Mouse (Mus musculus): Measurements from ENCODE around the gene Rbm15. TPM values are rescaled to one million over a fixed set of nuclear protein-coding genes. Genes with fewer than 3 reads are reported as not detected.

The Rbm15 gene
- polyA plus RNA-seq, 1 experiment from 2014 or later: 6.7 TPM

- H3K9ac ChIP-seq (replicated peaks): peak within 1 kb of the TSS; percentile 88
- WGBS (ENCODE audit: insufficient replicate concordance): 2% methylated on average over 43 of the region's 43 CpGs
- no peaks in the 10 kb centered on the region for H3K9me3 ChIP-seq (ENCODE audit: low read length)
- H3K4me2 ChIP-seq (ENCODE audit: low read depth, low read length): peak within 1 kb of the TSS; percentile 80
- H3K27me3 ChIP-seq (ENCODE audit: insufficient read depth, low read length): no peaks in the 10 kb centered on the region
- peaks cover 17% of the 10 kb centered on the region for H3K4me1 ChIP-seq (ENCODE audit: insufficient read depth)
- peaks cover 11% of the 10 kb centered on the region for H3K36me3 ChIP-seq (replicated peaks; ENCODE audit: insufficient read depth, low read length)
- peak within 1 kb of the TSS; percentile 31 for H3K27ac ChIP-seq (ENCODE audit: low read depth)
- TF ChIP-seq EP300 (IDR thresholded peaks at IDR 0.05; ENCODE audit: low read depth) (0 out of 2 replicates have a peak, but pooled peaks have one; percentile 30), CTCF (IDR thresholded peaks at IDR 0.05; ENCODE audit: low read depth) (no peak)
- peak; percentile 89 for DNase-seq
- ATAC-seq: peak; percentile 94
- H3K4me3 ChIP-seq (ENCODE audit: low read depth, low read length): peak within 1 kb of the TSS; percentile 98
These were observed 54.8 kb downstream of the Rbm15 start, which contains the start of gene Lamtor5 for GRCm38 (mm10) chr3:107278479-107279269. Gene Lamtor5 (plus strand): TSS chr3:107278858.

- no peak overlapping the region for H3K4me2 ChIP-seq (ENCODE audit: low read depth, low read length)
- ATAC-seq (no peak), DNase-seq (no peak)
- no peaks in the 10 kb centered on the region for H3K27me3 ChIP-seq (ENCODE audit: insufficient read depth, low read length)
- WGBS (ENCODE audit: insufficient replicate concordance): 74% methylated on average over 3 of the region's 3 CpGs
- H3K36me3 ChIP-seq (replicated peaks; ENCODE audit: insufficient read depth, low read length): no peaks in the 10 kb centered on the region
- TF ChIP-seq CTCF (IDR thresholded peaks at IDR 0.05; ENCODE audit: low read depth): no peak
- no peak for TF ChIP-seq EP300 (IDR thresholded peaks at IDR 0.05; ENCODE audit: low read depth)
- no peak overlapping the region for H3K9ac ChIP-seq (replicated peaks)
- H3K27ac ChIP-seq (ENCODE audit: low read depth): no peak overlapping the region
- H3K4me1 ChIP-seq (ENCODE audit: insufficient read depth): peaks cover 17% of the 10 kb centered on the region
- no peaks in the 10 kb centered on the region for H3K9me3 ChIP-seq (ENCODE audit: low read length)
- no peak overlapping the region for H3K4me3 ChIP-seq (ENCODE audit: low read depth, low read length)
These were observed 56.8 kb downstream of the Rbm15 start for GRCm38 (mm10) chr3:107276626-107277025.

- DNase-seq: no peak
- WGBS (ENCODE audit: insufficient replicate concordance): 55% methylated on average over 4 of the region's 4 CpGs
- Histone ChIP-seq H3K27ac (ENCODE audit: low read depth) (no peak overlapping the region), H3K4me1 (ENCODE audit: insufficient read depth) (peaks cover 17% of the 10 kb centered on the region), H3K4me2 (ENCODE audit: low read depth, low read length) (no peak overlapping the region), H3K9me3 (ENCODE audit: low read length) (no peaks in the 10 kb centered on the region), H3K9ac (replicated peaks) (no peak overlapping the region), H3K27me3 (ENCODE audit: insufficient read depth, low read length) (no peaks in the 10 kb centered on the region), H3K4me3 (ENCODE audit: low read depth, low read length) (no peak overlapping the region), H3K36me3 (replicated peaks; ENCODE audit: insufficient read depth, low read length) (no peaks in the 10 kb centered on the region)
- TF ChIP-seq EP300 (IDR thresholded peaks at IDR 0.05; ENCODE audit: low read depth) (no peak), CTCF (IDR thresholded peaks at IDR 0.05; ENCODE audit: low read depth) (peak; percentile 23)
- ATAC-seq: no peak
These were observed 57.5 kb downstream of the Rbm15 start for GRCm38 (mm10) chr3:107275996-107276395.

Other genes starting within 250 kb of the Rbm15 start
- gene Kcna2, start 232.5 kb downstream of the Rbm15 start, polyA plus RNA-seq (2015; fragmentation: Nextera tagmentation; extraction: Ambion mirVana): 0.07 and 0.11 TPM in 2 replicates
- gene Kcna10, start 150.6 kb downstream of the Rbm15 start, polyA plus RNA-seq (2015; fragmentation: Nextera tagmentation; extraction: Ambion mirVana): not detected in 2 replicates
- 3.9 and 4.2 TPM in 2 replicates for gene Cym, start 111.9 kb downstream of the Rbm15 start, polyA plus RNA-seq (2015; fragmentation: Nextera tagmentation; extraction: Ambion mirVana)
- 0.24 and 0.26 TPM in 2 replicates for gene A630076J17Rik, start 103.1 kb downstream of the Rbm15 start, polyA plus RNA-seq (2015; fragmentation: Nextera tagmentation; extraction: Ambion mirVana)
- 9.8 and 10.5 TPM in 2 replicates for gene Prok1, start 94.0 kb downstream of the Rbm15 start, polyA plus RNA-seq (2015; fragmentation: Nextera tagmentation; extraction: Ambion mirVana)
- 94.0 and 99.8 TPM in 2 replicates for gene Lamtor5, start 54.8 kb downstream of the Rbm15 start, polyA plus RNA-seq (2015; fragmentation: Nextera tagmentation; extraction: Ambion mirVana)
- 0.14 and 0.27 TPM in 2 replicates for gene Slc16a4, start 42.4 kb downstream of the Rbm15 start, polyA plus RNA-seq (2015; fragmentation: Nextera tagmentation; extraction: Ambion mirVana)
- not detected in 2 replicates for gene Kcnc4, start 125.9 kb upstream of the Rbm15 start, polyA plus RNA-seq (2015; fragmentation: Nextera tagmentation; extraction: Ambion mirVana)
- gene Slc6a17, start 184.3 kb upstream of the Rbm15 start, polyA plus RNA-seq (2015; fragmentation: Nextera tagmentation; extraction: Ambion mirVana): 0.02 and 0.08 TPM in 2 replicates
- not detected in 2 replicates for gene Ubl4b, start 221.4 kb upstream of the Rbm15 start, polyA plus RNA-seq (2015; fragmentation: Nextera tagmentation; extraction: Ambion mirVana)

Data from liver, postnatal 0 days (tissue).